Mouse (Mus musculus): ENCODE data around the gene Baiap2l1.

GRCm38 (mm10) chr5:144263496-144263895 is 94.4 kb downstream of the Baiap2l1 start:
- TF ChIP-seq CTCF (IDR thresholded peaks at IDR 0.05; ENCODE audit: borderline replicate concordance, control insufficient read depth, extremely low read depth, insufficient read depth, low read length, poor library complexity): no peak
- no peak for TF ChIP-seq POLR2A (IDR thresholded peaks at IDR 0.05; ENCODE audit: control insufficient read depth, extremely low read depth, insufficient read depth, low read length, poor library complexity)

Data from thymus, adult 2 months (tissue).